Mouse (Mus musculus) limb, embryonic 11.5 days (tissue): ENCODE data around the gene Enox1. TPM values are rescaled to one million over a fixed set of nuclear protein-coding genes. Genes with fewer than 3 reads are reported as not detected.

Experiments
- ATAC-seq: fragments of 200-750 bp; cut with Nextera tagmentation; 2 replicates; pipeline ENCODE4 v1.8.0; 2017; ENCODE audit warnings: low read depth; ENCODE audit not compliant: insufficient number of reproducible peaks, low FRiP score, low TSS enrichment
- DNase-seq: peaks from one replicate; pipeline ENCODE4 v3.0.0-alpha.2; 2015; ENCODE audit warnings: low spot score
- H3K27ac ChIP-seq: fragments of 300-500 bp; sonication (generic); replicated peaks from 2 replicates; pipeline ENCODE4 v1.5.1; 2014; ENCODE audit warnings: low read depth, mild to moderate bottlenecking, low read length
- H3K27me3 ChIP-seq: fragments of 300-500 bp; sonication (generic); 2 replicates; pipeline ENCODE4 v1.6.1; 2014; ENCODE audit warnings: mild to moderate bottlenecking, low read length, mixed read lengths; ENCODE audit not compliant: control insufficient read depth, insufficient read depth
- H3K36me3 ChIP-seq: fragments of 300-500 bp; sonication (generic); 2 replicates; pipeline ENCODE4 v1.6.1; 2014; ENCODE audit warnings: mild to moderate bottlenecking, low read length, moderate library complexity, mixed read lengths; ENCODE audit not compliant: control insufficient read depth, insufficient read depth
- H3K4me1 ChIP-seq: fragments of 300-500 bp; sonication (generic); 2 replicates; pipeline ENCODE4 v1.6.1; 2014; ENCODE audit warnings: low read length, mixed read lengths; ENCODE audit not compliant: control insufficient read depth, insufficient read depth
- H3K4me2 ChIP-seq: fragments of 300-500 bp; sonication (generic); 2 replicates; pipeline ENCODE4 v1.6.1; 2014; ENCODE audit warnings: low read depth, mild to moderate bottlenecking, moderate library complexity; ENCODE audit not compliant: severe bottlenecking
- H3K4me3 ChIP-seq: fragments of 300-500 bp; sonication (generic); 2 replicates; pipeline ENCODE4 v1.5.1; 2014; ENCODE audit warnings: low read depth, low read length
- H3K9ac ChIP-seq: fragments of 300-500 bp; sonication (generic); 2 replicates; pipeline ENCODE4 v1.6.1; 2014; ENCODE audit warnings: mild to moderate bottlenecking, low read length
- H3K9me3 ChIP-seq: fragments of 300-500 bp; sonication (generic); 2 replicates; pipeline ENCODE4 v1.6.1; 2016; ENCODE audit warnings: low read length; ENCODE audit not compliant: control insufficient read depth
- WGBS: fragments of 180-500 bp; shearing (Covaris S2); extraction: QIAGEN DNeasy Blood & Tissue Kit; methylation state at CpG from one replicate; pipeline ENCODE4 v1.1.7; 2014; 5-methylcytosine and 5-hydroxymethylcytosine counted together
- polyA plus RNA-seq: library from polyadenylated mRNA; unstranded; fragments of >200 nt; fragmentation: Nextera tagmentation; extraction: Ambion mirVana; gene quantifications from 2 replicates; pipeline ENCODE4 v1.2.1, GENCODE M21; 2014

The Enox1 gene
- polyA plus RNA-seq, 1 experiment from 2014 or later = 5.6 TPM

DNA sequence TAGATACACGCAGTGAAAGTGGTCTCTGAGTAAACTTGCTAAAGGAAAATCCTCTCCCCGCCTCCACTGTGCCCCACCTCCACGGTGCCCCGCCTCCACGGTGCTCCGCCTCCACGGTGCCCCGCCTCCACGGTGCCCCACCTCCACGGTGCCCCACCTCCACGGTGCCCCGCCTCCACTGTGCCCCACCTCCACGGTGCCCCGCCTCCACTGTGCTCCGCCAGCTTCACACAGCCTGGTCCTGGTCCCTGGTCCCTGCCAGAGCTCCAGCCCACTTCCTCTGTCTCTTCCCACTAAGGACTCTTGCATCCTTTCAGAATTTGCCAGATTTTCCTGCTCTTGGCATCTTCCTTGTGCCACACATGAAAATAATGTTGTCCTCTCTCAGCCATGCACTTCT, 326.5 kb downstream of the Enox1 start:
- no peak overlapping the region for H3K4me3 ChIP-seq
- H3K27ac ChIP-seq = no peak overlapping the region
- no peaks in the 10 kb centered on the region for H3K27me3 ChIP-seq
- no peaks in the 10 kb centered on the region for H3K4me1 ChIP-seq
- H3K9ac ChIP-seq = no peak overlapping the region
- H3K4me2 ChIP-seq = no peak overlapping the region
- WGBS = 39% methylated on average over 15 of the region's 15 CpGs
- no peaks in the 10 kb centered on the region for H3K9me3 ChIP-seq
- ATAC-seq = no peak
- no peaks in the 10 kb centered on the region for H3K36me3 ChIP-seq
- peak; percentile 43 for DNase-seq

DNA sequence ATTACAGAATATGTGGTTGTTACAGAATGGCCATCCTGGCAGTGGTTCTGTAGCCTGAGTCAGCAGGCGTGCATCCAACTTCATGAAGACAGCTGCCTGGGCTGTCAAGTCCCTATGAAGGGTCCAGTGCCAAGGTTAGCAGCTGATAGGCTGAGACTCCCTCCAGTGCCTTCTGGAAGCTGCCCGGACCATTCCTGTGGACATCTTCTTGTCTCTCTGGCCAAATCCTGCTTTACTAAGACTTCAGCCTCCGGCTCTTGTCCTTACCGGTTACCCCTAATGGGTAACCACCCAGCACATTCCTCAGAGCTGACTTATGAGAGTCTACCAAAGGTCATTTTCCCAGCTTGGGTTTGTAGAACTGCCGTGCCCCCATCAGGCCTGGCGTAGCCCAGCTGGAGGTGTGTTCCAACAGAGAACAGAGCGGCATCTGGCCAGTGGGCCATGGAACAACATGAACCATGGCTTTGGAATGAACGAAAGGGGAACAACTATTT, 328.4 kb downstream of the Enox1 start:
- ATAC-seq (no peak), DNase-seq (no peak)
- WGBS = 91% methylated on average over 8 of the region's 8 CpGs

GRCm38 (mm10) chr14:77490699-77491098, 334.1 kb downstream of the Enox1 start:
- no peaks in the 10 kb centered on the region for H3K9me3 ChIP-seq
- H3K27ac ChIP-seq = no peak overlapping the region
- ATAC-seq (no peak), DNase-seq (no peak)
- H3K36me3 ChIP-seq = no peaks in the 10 kb centered on the region
- no peaks in the 10 kb centered on the region for H3K4me1 ChIP-seq
- H3K4me3 ChIP-seq = no peak overlapping the region
- no peaks in the 10 kb centered on the region for H3K27me3 ChIP-seq
- WGBS = 93% methylated on average over 6 of the region's 6 CpGs
- no peak overlapping the region for H3K4me2 ChIP-seq
- no peak overlapping the region for H3K9ac ChIP-seq

More for the DNA sequence above, 328.4 kb downstream of the Enox1 start:
- no peak overlapping the region for H3K27ac ChIP-seq
- H3K4me3 ChIP-seq = no peak overlapping the region
- no peaks in the 10 kb centered on the region for H3K36me3 ChIP-seq
- no peak overlapping the region for H3K9ac ChIP-seq
- H3K27me3 ChIP-seq = no peaks in the 10 kb centered on the region
- H3K4me2 ChIP-seq = no peak overlapping the region
- no peaks in the 10 kb centered on the region for H3K4me1 ChIP-seq
- no peaks in the 10 kb centered on the region for H3K9me3 ChIP-seq

DNA sequence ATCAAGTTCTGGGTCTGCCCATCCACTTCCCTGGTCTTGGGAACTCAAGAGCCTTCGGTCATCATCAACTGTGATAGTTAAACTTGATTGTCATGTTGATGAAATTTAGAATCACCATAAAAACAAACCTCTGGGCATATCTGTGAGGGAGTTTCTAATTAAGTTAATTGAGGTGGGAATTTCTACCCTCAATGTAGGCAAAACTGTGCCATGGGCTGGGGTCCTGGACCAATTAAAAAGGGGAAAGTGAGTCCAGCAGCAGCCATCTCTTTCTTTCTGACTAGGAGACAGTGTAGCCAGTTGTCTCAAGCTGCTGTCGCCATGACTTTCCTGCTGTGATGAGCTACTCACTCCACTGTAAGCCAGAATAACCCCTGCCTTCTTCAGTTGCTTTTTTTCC, 335.2 kb downstream of the Enox1 start:
- Histone ChIP-seq H3K27ac (no peak overlapping the region), H3K27me3 (no peaks in the 10 kb centered on the region), H3K36me3 (no peaks in the 10 kb centered on the region), H3K4me2 (no peak overlapping the region), H3K9me3 (no peaks in the 10 kb centered on the region), H3K9ac (no peak overlapping the region), H3K4me3 (no peak overlapping the region), H3K4me1 (no peaks in the 10 kb centered on the region)
- DNase-seq = no peak
- ATAC-seq = no peak
- WGBS = 85% methylated on average over 2 of the region's 2 CpGs

DNA sequence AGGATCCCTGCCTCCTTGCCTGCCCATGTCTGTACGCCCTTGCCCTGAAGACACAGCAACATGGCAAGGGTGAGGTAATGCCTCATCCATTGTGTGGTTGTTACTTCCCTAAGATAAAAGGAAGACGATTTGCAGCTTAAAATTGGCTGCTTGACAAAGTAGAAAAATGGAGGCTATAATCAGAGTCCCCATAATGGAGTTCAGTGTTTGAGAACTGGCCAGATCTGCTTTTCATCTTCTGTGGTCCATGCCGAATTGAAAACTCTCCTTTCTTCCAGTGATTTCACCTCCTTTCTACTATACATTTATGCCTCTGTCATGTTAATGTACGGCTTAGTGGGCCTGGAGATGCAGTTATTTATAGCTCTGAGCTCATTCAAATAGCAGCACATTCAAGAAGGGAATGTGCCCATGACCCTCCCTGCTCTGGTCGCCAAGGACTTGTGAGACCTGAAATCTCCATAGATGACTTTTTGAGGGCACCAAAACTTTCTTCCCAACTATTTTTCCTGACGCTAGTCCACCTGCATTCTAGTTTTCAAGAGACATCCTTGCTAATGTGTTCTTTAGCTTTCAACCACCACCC, 343.5 kb downstream of the Enox1 start:
- 83% methylated on average over 6 of the region's 6 CpGs for WGBS
- Histone ChIP-seq H3K27me3 (no peaks in the 10 kb centered on the region), H3K27ac (no peak overlapping the region), H3K4me3 (no peak overlapping the region), H3K4me2 (no peak overlapping the region), H3K9me3 (no peaks in the 10 kb centered on the region), H3K36me3 (no peaks in the 10 kb centered on the region), H3K9ac (no peak overlapping the region), H3K4me1 (no peaks in the 10 kb centered on the region)
- ATAC-seq (no peak), DNase-seq (no peak)

DNA sequence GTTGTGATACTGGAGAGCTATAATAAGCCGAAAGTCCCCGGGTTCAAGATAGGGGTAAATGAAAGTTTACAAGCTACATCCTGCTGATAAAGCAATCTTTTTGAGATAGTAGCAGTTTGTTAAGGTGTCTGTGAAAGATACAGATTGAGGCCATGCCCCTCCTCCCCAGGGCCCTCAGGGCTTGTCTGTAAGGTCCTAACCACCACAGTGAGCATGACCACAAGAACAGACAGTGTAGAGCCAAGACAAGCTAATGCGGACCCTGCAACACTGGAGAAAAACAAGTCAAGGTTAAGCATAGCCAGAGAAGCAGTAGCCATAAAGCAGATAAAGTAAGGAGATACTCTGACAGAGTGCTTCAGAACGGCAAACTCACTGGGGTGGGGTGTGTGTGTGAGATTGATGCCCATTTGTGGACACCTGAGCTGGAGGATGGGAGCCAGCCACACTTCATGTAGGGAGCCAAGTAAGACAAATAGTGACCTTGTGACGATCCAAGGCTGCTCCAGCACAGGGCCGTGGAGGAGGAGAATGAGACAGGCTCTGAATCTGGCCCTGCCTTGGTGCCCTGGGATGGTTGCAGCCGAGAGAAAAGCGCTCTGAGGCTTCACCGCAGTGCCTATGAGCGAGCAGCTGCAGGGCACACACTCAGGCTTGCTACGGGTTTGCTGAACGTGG, 348.0 kb downstream of the Enox1 start:
- Histone ChIP-seq H3K4me2 (no peak overlapping the region), H3K36me3 (no peaks in the 10 kb centered on the region), H3K9ac (no peak overlapping the region), H3K27me3 (no peaks in the 10 kb centered on the region), H3K4me3 (no peak overlapping the region), H3K9me3 (no peaks in the 10 kb centered on the region), H3K4me1 (no peaks in the 10 kb centered on the region), H3K27ac (no peak overlapping the region)
- no peak for DNase-seq
- ATAC-seq = no peak
- WGBS = 76% methylated on average over 12 of the region's 12 CpGs

DNA sequence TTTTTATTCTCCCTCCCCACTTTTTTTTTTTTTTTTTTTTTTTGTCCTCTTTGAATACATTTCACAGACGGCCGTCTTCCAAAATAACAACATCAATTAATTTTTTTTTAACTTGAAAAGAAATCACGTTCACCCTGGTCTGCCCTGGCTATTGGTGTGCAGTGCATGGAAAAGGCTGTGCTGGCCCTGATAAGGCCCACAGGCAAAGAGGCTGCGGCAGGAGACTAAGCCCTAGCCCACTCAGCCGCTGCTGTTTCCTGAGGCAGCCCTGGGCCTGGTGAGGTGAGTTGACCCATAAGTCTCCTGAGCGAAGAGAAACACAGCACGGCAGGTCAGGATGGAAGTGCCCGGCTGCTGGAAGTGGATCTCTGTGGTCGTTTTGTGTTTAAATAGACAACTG, 349.8 kb downstream of the Enox1 start:
- H3K9me3 ChIP-seq = no peaks in the 10 kb centered on the region
- H3K27ac ChIP-seq = no peak overlapping the region
- H3K4me1 ChIP-seq = no peaks in the 10 kb centered on the region
- ATAC-seq (no peak), DNase-seq (no peak)
- 80% methylated on average over 9 of the region's 9 CpGs for WGBS
- H3K36me3 ChIP-seq = no peaks in the 10 kb centered on the region
- no peak overlapping the region for H3K4me2 ChIP-seq
- H3K9ac ChIP-seq = no peak overlapping the region
- H3K4me3 ChIP-seq = no peak overlapping the region
- no peaks in the 10 kb centered on the region for H3K27me3 ChIP-seq

GRCm38 (mm10) chr14:77508036-77508435, 351.5 kb downstream of the Enox1 start:
- WGBS = 86% methylated on average over 12 of the region's 12 CpGs
- DNase-seq (no peak), ATAC-seq (no peak)
- no peak overlapping the region for H3K4me3 ChIP-seq
- H3K9me3 ChIP-seq = no peaks in the 10 kb centered on the region
- H3K9ac ChIP-seq = no peak overlapping the region
- H3K36me3 ChIP-seq = no peaks in the 10 kb centered on the region
- H3K4me1 ChIP-seq = no peaks in the 10 kb centered on the region
- no peak overlapping the region for H3K4me2 ChIP-seq
- no peaks in the 10 kb centered on the region for H3K27me3 ChIP-seq
- H3K27ac ChIP-seq = no peak overlapping the region
